Mouse (Mus musculus): ENCODE measurements around the gene Lypd6b. TPM values are rescaled to one million over a fixed set of nuclear protein-coding genes. Genes with fewer than 3 reads are reported as not detected.
A peak's percentile ranks its signal among the peaks of the same experiment; 100 is the strongest.

Gene Lypd6b
- polyA plus RNA-seq, 1 experiment: 14.2 TPM

DNA sequence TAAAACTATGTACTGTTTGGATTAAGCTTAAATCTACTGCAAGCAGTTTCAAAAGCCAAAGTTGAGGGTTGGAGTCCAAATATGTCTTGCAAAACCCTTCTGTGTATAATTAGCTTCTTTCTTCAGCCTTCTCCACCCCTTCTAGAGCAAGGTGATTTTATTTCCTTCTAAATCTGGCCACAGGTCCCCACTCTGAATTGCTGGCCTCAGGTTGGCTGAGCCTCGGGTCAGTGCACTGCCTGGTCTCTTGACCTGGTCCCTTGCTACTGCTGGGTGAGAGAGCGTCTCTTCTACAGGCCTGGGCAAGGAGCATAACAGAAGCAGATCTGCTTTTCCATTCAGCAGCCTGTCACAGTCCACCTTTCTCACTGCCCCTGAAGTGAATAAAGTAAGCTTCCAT, 18.6 kb upstream of the Lypd6b start:
- H3K4me1 ChIP-seq (ENCODE audit: control insufficient read depth, insufficient read depth, low read length): no peaks in the 10 kb centered on the region
- H3K27ac ChIP-seq (ENCODE audit: insufficient read depth, low read length): no peak overlapping the region
- TF ChIP-seq POLR2A (IDR thresholded peaks at IDR 0.05; ENCODE audit: extremely low read depth, insufficient read depth, low read length) (no peak), CTCF (IDR thresholded peaks at IDR 0.05; ENCODE audit: extremely low read depth, insufficient read depth, low read length) (no peak)
- no peak overlapping the region for H3K4me3 ChIP-seq (ENCODE audit: insufficient read depth, low read length)

DNA sequence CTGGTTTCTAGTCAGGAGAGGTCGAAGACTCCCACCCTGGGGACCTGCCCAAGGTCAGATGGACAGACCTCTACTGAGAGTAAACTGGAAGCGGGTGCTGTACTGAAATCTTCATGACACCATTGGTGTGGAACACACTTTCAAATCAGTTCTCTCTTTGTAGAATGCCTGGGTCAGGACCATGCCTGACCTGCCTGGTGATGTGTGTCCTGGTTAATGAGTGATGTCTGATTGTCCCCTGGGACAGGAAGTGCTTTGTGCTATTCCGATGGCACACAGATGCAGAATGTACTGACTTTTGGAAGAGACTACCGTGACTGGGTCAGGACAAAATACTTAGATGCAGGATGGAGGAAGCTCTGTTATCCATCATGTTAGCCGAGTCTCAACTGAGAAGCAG, 17.0 kb upstream of the Lypd6b start:
- TF ChIP-seq POLR2A (IDR thresholded peaks at IDR 0.05; ENCODE audit: extremely low read depth, insufficient read depth, low read length) (no peak), CTCF (IDR thresholded peaks at IDR 0.05; ENCODE audit: extremely low read depth, insufficient read depth, low read length) (no peak)
- no peak overlapping the region for H3K27ac ChIP-seq (ENCODE audit: insufficient read depth, low read length)
- no peaks in the 10 kb centered on the region for H3K4me1 ChIP-seq (ENCODE audit: control insufficient read depth, insufficient read depth, low read length)
- H3K4me3 ChIP-seq (ENCODE audit: insufficient read depth, low read length): no peak overlapping the region

DNA sequence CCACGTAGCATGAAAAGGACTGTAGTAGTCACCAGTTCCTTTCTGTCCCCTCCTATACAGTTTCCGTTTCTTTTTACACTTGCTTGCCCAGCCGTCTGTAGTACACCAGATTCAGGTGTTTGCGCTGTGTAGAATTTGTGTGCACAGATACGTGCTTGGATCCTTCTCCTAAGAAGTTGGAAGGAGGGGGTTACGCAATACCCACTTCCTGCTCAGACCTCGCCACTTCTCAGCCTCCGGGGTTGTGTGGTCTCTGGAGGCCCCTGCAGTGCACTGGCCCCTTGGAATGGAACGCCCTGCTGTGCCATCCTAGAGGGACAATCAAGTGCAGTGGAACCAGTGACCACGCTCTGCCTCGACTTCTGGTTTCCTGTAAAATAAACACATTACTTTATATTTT, 16.3 kb upstream of the Lypd6b start:
- Histone ChIP-seq H3K4me3 (ENCODE audit: insufficient read depth, low read length) (no peak overlapping the region), H3K27ac (ENCODE audit: insufficient read depth, low read length) (no peak overlapping the region), H3K4me1 (ENCODE audit: control insufficient read depth, insufficient read depth, low read length) (no peaks in the 10 kb centered on the region)
- no peak for TF ChIP-seq CTCF (IDR thresholded peaks at IDR 0.05; ENCODE audit: extremely low read depth, insufficient read depth, low read length)
- no peak for TF ChIP-seq POLR2A (IDR thresholded peaks at IDR 0.05; ENCODE audit: extremely low read depth, insufficient read depth, low read length)

DNA sequence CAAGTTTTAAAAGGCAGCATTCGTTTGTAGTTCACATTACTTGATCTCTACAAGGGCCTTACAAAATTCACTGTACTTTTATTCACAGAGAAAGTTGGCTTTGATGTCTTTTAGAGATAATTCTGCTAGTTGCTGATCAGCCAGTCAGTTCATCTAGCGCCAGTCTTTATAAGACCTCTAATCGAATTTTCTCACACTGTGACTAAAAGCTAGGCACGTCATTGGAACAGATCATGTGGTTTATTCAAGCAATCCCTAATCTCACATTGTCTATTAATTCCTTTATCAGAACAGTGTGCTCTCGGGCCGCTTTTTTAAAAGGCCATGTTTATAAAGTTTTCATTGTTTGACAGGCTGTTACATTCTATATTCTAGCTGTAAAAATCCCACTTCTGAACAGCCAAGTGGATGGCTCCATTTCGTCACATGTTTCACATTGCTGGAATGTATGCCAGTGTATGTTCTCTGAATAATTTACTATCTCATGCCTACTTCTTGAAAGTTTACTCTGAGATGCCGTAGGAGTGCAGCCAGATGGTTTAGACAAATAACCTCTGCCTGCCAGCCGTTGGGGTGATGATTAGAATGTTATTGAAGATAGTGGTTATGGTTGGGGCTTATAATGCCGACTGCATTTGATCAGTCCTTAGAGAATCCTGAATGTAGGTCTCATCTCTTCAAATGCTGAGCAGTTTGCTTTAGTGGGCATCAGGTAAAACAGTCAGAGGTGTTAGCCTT, 14.1 kb upstream of the Lypd6b start:
- no peak overlapping the region for H3K27ac ChIP-seq (ENCODE audit: insufficient read depth, low read length)
- no peak overlapping the region for H3K4me3 ChIP-seq (ENCODE audit: insufficient read depth, low read length)
- H3K4me1 ChIP-seq (ENCODE audit: control insufficient read depth, insufficient read depth, low read length): 0 out of 2 replicates have a peak, but pooled peaks cover 1% of the 10 kb centered on the region
- TF ChIP-seq CTCF (IDR thresholded peaks at IDR 0.05; ENCODE audit: extremely low read depth, insufficient read depth, low read length): no peak
- no peak for TF ChIP-seq POLR2A (IDR thresholded peaks at IDR 0.05; ENCODE audit: extremely low read depth, insufficient read depth, low read length)

DNA sequence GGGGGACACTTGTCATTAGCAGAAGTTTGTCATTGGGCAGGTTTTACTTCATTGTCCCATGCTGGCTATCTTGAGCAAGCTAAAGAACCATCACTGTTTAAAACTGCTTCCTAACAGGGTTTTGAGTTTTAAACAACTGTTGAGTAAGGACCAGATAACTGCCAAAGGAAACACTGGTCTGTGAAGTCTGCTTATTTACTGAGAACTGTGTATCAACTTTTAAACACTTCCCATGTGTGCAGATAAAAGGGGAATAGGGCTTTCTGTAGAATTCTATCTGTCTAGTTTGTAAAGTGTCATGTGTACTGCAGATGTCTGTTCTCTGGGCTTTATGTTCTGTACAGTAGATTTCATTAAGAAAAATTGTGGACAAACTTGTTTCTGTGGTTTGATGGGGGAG, 13.3 kb upstream of the Lypd6b start:
- TF ChIP-seq CTCF (IDR thresholded peaks at IDR 0.05; ENCODE audit: extremely low read depth, insufficient read depth, low read length): no peak
- TF ChIP-seq POLR2A (IDR thresholded peaks at IDR 0.05; ENCODE audit: extremely low read depth, insufficient read depth, low read length): no peak
- H3K27ac ChIP-seq (ENCODE audit: insufficient read depth, low read length): no peak overlapping the region
- H3K4me1 ChIP-seq (ENCODE audit: control insufficient read depth, insufficient read depth, low read length): 0 out of 2 replicates have a peak, but pooled peaks cover 1% of the 10 kb centered on the region
- no peak overlapping the region for H3K4me3 ChIP-seq (ENCODE audit: insufficient read depth, low read length)

DNA sequence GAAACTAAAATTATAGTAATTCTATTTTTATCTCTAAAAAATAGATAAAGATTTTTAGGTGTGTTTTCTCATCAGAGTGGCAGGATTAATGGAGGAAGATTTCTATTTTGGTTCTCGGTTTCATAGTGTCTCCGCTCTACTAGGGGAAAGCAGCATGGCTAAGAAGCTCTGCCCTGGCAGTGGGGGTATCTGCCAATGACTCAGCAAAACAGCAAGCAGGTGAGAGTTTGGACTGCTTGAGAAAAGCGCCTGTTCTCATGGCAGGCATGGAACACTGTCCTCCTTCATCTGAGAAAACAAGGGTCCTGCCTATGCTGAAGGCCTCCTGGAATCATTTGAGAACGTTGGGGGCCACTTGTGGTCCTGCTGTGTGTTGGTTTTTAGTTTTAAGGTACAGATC, 12.3 kb upstream of the Lypd6b start:
- Histone ChIP-seq H3K4me3 (ENCODE audit: insufficient read depth, low read length) (no peak overlapping the region), H3K27ac (ENCODE audit: insufficient read depth, low read length) (no peak overlapping the region), H3K4me1 (ENCODE audit: control insufficient read depth, insufficient read depth, low read length) (0 out of 2 replicates have a peak, but pooled peaks cover 1% of the 10 kb centered on the region)
- TF ChIP-seq CTCF (IDR thresholded peaks at IDR 0.05; ENCODE audit: extremely low read depth, insufficient read depth, low read length) (no peak), POLR2A (IDR thresholded peaks at IDR 0.05; ENCODE audit: extremely low read depth, insufficient read depth, low read length) (no peak)

DNA sequence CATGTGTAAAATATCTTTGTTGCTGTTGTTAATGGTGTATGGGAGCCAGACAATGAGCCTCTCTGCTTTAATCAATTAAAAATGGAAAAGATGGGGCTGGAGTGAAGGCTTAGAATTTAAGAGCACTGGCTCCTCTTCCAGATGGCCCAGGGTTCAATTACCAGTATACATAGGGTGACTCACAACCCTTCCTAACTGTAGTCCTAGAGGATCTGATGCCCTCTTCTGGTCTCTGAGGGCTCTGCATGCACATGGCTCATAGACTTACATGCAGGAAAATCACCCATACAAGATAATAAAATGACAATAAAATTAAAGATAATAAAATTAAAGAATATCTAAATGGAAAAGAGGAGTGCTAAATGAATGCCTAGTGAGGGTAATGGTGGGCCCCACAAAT, 11.8 kb upstream of the Lypd6b start:
- no peak for TF ChIP-seq POLR2A (IDR thresholded peaks at IDR 0.05; ENCODE audit: extremely low read depth, insufficient read depth, low read length)
- peak; percentile 24; the same call in 1 of the 2 replicates for TF ChIP-seq CTCF (IDR thresholded peaks at IDR 0.05; ENCODE audit: extremely low read depth, insufficient read depth, low read length)
- Histone ChIP-seq H3K4me1 (ENCODE audit: control insufficient read depth, insufficient read depth, low read length) (0 out of 2 replicates have a peak, but pooled peaks cover 1% of the 10 kb centered on the region), H3K4me3 (ENCODE audit: insufficient read depth, low read length) (no peak overlapping the region), H3K27ac (ENCODE audit: insufficient read depth, low read length) (no peak overlapping the region)

DNA sequence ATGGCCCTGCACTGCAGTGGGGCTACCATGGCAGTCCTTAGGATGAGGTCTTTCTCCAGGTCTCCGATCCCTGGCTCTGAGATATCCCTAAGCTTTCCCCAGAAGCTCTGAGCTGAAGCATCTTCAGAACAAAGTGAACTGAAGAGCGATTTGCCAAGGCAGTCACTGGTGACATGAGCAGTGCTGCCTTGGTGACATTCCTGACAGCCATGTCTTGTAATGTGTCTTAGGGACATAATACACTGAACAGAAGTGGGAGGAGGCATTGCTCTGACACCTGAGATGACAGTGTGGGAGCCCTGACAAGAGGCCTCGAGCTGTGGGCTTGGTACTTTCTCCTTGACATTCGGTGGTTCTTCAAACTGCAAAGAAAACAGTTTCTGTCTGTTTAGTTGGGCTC, 11.1 kb upstream of the Lypd6b start:
- TF ChIP-seq CTCF (IDR thresholded peaks at IDR 0.05; ENCODE audit: extremely low read depth, insufficient read depth, low read length) (no peak), POLR2A (IDR thresholded peaks at IDR 0.05; ENCODE audit: extremely low read depth, insufficient read depth, low read length) (no peak)
- Histone ChIP-seq H3K4me3 (ENCODE audit: insufficient read depth, low read length) (no peak overlapping the region), H3K4me1 (ENCODE audit: control insufficient read depth, insufficient read depth, low read length) (0 out of 2 replicates have a peak, but pooled peaks cover 1% of the 10 kb centered on the region), H3K27ac (ENCODE audit: insufficient read depth, low read length) (no peak overlapping the region)

DNA sequence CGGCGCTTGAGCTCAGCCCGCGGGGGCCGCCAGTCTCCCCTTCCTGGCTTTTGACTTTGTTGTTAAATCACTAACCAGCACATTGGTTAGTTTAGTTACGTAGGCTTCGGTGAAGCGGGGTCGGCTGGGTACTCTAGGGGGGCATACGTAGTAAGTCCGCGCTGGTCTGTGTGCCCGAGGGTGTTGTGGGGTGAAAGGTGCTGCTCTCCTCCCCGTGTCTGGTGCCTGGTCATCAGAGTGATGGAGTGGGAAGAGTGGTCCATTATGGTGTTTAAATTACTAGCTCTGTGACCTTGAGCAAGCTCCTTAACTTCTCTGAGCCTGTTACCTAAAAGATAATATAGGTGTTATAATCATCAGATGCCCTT, 547 bp downstream of the Lypd6b start:
- no peaks in the 10 kb centered on the region for H3K4me1 ChIP-seq (ENCODE audit: control insufficient read depth, insufficient read depth, low read length)
- no peak for TF ChIP-seq CTCF (IDR thresholded peaks at IDR 0.05; ENCODE audit: extremely low read depth, insufficient read depth, low read length)
- TF ChIP-seq POLR2A (IDR thresholded peaks at IDR 0.05; ENCODE audit: extremely low read depth, insufficient read depth, low read length): no peak
- H3K27ac ChIP-seq (ENCODE audit: insufficient read depth, low read length): no peak overlapping the region
- H3K4me3 ChIP-seq (ENCODE audit: insufficient read depth, low read length): peak overlapping the region; percentile 44

DNA sequence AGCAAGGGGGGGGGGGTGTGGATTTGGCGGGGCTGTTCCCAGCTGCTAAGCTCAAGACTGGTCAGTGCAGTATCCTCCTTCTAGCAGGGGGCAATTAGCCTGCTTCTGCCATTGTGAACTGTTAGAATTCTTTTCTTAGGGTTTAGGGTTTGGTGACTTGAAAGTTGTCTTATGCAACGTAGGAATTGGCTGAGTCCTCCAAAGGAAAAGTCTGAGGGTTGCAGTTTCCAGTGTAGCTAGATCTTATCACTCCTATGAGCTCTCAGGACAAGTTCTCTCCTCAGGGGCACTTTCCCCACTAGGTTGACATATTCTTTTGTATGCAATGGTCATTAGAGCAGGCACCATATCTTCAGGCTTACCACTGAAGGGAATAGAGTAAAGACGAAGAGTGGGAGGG, 1.2 kb downstream of the Lypd6b start:
- peak overlapping the region; percentile 44; the same call in 1 of the 2 replicates for H3K4me3 ChIP-seq (ENCODE audit: insufficient read depth, low read length)
- no peaks in the 10 kb centered on the region for H3K4me1 ChIP-seq (ENCODE audit: control insufficient read depth, insufficient read depth, low read length)
- TF ChIP-seq CTCF (IDR thresholded peaks at IDR 0.05; ENCODE audit: extremely low read depth, insufficient read depth, low read length) (no peak), POLR2A (IDR thresholded peaks at IDR 0.05; ENCODE audit: extremely low read depth, insufficient read depth, low read length) (no peak)
- no peak overlapping the region for H3K27ac ChIP-seq (ENCODE audit: insufficient read depth, low read length)

Measured in cortical plate, adult 2 months (tissue).